Mouse (Mus musculus) CH12.LX (cell line): ENCODE measurements around the gene Nat8f5. TPM values are rescaled to one million over a fixed set of nuclear protein-coding genes. Genes with fewer than 3 reads are reported as not detected.

Experiments
- DNase-seq: peaks from one replicate; pipeline ENCODE4 v3.0.0-alpha.2; 2013; ENCODE audit errors: extremely low read depth
- H3K27ac ChIP-seq: 2 replicates; pipeline ENCODE4 v1.5.1; 2012; ENCODE audit warnings: low read depth, mild to moderate bottlenecking, control low read depth, moderate library complexity; ENCODE audit not compliant: insufficient read depth
- H3K27me3 ChIP-seq: replicated peaks from 2 replicates; pipeline ENCODE3; 2012; ENCODE audit warnings: inconsistent platforms
- H3K36me3 ChIP-seq, 2 experiments: replicated peaks in 1 of 2; 2 replicates each; pipeline versions ENCODE3 to v1.6.1; 2012; ENCODE audit warnings: inconsistent platforms in 1 of 2, low read length in 1 of 2, mild to moderate bottlenecking in 1 of 2, mixed read lengths in 1 of 2, moderate library complexity in 1 of 2; ENCODE audit not compliant: control insufficient read depth in 1 of 2, insufficient read depth in 1 of 2
- H3K4me1 ChIP-seq, 2 experiments: 2 replicates each; pipeline ENCODE4 v1.6.1; 2012; ENCODE audit warnings: inconsistent platforms in 1 of 2, moderate library complexity in 1 of 2; ENCODE audit not compliant: insufficient read depth in 2 of 2, control insufficient read depth in 1 of 2
- H3K4me2 ChIP-seq: 2 replicates; pipeline ENCODE4 v1.6.1; 2012; ENCODE audit warnings: low read depth, mild to moderate bottlenecking, control low read depth; ENCODE audit not compliant: poor library complexity, insufficient read depth, severe bottlenecking
- H3K4me3 ChIP-seq, 3 experiments: fragments of 150-350 bp in 1 of 3; sonication (generic) in 1 of 3; replicated peaks in 1 of 3; 2 replicates each; pipeline versions ENCODE3 to v1.5.1; 2011 to 2012; ENCODE audit warnings: low read depth in 2 of 3, low read length in 2 of 3, mild to moderate bottlenecking in 2 of 3, moderate library complexity in 2 of 3, control low read depth in 1 of 3, improper control_type of control experiment in 1 of 3, inconsistent platforms in 1 of 3, mixed read lengths in 1 of 3; ENCODE audit not compliant: poor library complexity in 1 of 3
- H3K79me2 ChIP-seq: replicated peaks from 2 replicates; pipeline ENCODE4 v1.6.1; 2012; ENCODE audit warnings: mild to moderate bottlenecking, moderate library complexity; ENCODE audit not compliant: control insufficient read depth, poor library complexity, insufficient read depth, severe bottlenecking; ENCODE audit errors: extremely low read depth
- H3K9ac ChIP-seq: 2 replicates; pipeline ENCODE4 v1.6.1; 2012; ENCODE audit warnings: low read depth, mild to moderate bottlenecking, control low read depth, moderate library complexity; ENCODE audit not compliant: insufficient read depth
- H3K9me3 ChIP-seq: replicated peaks from 2 replicates; pipeline ENCODE3; 2012; ENCODE audit warnings: low read length, inconsistent platforms, mixed read lengths
- CHD1 ChIP-seq: IDR thresholded peaks from 2 replicates; pipeline ENCODE4 v1.6.1; 2012; ENCODE audit warnings: low read depth, low read length, improper control_type of control experiment, inconsistent platforms
- E2F4 ChIP-seq: IDR thresholded peaks from 2 replicates; pipeline ENCODE4 v1.6.1; 2011; ENCODE audit warnings: low read depth, low read length, improper control_type of control experiment; ENCODE audit not compliant: insufficient replicate concordance
- ELF1 ChIP-seq: IDR thresholded peaks from 2 replicates; pipeline ENCODE4 v1.6.1; 2014; ENCODE audit warnings: low read depth, mild to moderate bottlenecking, inconsistent platforms, low read length, improper control_type of control experiment
- ETS1 ChIP-seq: conservative IDR thresholded peaks from 2 replicates; pipeline ENCODE4 v1.6.1; 2012; ENCODE audit warnings: low read depth, mild to moderate bottlenecking, inconsistent platforms, low read length, improper control_type of control experiment, moderate library complexity
- GABPA ChIP-seq: IDR thresholded peaks from 2 replicates; pipeline ENCODE4 v1.6.1; 2012; ENCODE audit warnings: low read depth, low read length, improper control_type of control experiment, inconsistent platforms; ENCODE audit not compliant: insufficient replicate concordance
- MAZ ChIP-seq: IDR thresholded peaks from 2 replicates; pipeline ENCODE4 v1.6.1; 2012; ENCODE audit warnings: low read depth, mild to moderate bottlenecking, inconsistent platforms, low read length, improper control_type of control experiment, moderate library complexity
- MXI1 ChIP-seq: IDR thresholded peaks from 2 replicates; pipeline ENCODE4 v1.6.1; 2011; ENCODE audit warnings: mild to moderate bottlenecking, low read depth, low read length, improper control_type of control experiment
- MYC ChIP-seq: IDR thresholded peaks from 2 replicates; pipeline ENCODE4 v1.6.1; 2011; ENCODE audit warnings: low read depth, mild to moderate bottlenecking, improper control_type of control experiment, low read length
- POLR2AphosphoS2 ChIP-seq: IDR thresholded peaks from 2 replicates; pipeline ENCODE4 v1.6.1; 2011; ENCODE audit warnings: low read depth, low read length, improper control_type of control experiment
- RCOR1 ChIP-seq: conservative IDR thresholded peaks from 2 replicates; pipeline ENCODE4 v1.6.1; 2012; ENCODE audit warnings: low read depth, mild to moderate bottlenecking, inconsistent platforms, low read length, improper control_type of control experiment
- SMC3 ChIP-seq: IDR thresholded peaks from 2 replicates; pipeline ENCODE4 v1.6.1; 2011; ENCODE audit warnings: low read depth, low read length, improper control_type of control experiment
- ZC3H11A ChIP-seq: IDR thresholded peaks from 2 replicates; pipeline ENCODE4 v1.6.1; 2012; ENCODE audit warnings: low read depth, mild to moderate bottlenecking, inconsistent platforms, low read length, improper control_type of control experiment
- ZKSCAN1 ChIP-seq: IDR thresholded peaks from 2 replicates; pipeline ENCODE4 v1.6.1; 2012; ENCODE audit warnings: low read depth, inconsistent platforms, low read length, improper control_type of control experiment, borderline replicate concordance
- ZMIZ1 ChIP-seq: IDR thresholded peaks from 2 replicates; pipeline ENCODE4 v1.6.1; 2012; ENCODE audit warnings: low read depth, mild to moderate bottlenecking, inconsistent platforms, low read length, improper control_type of control experiment
- dilution Hi-C: fragments of 300-500 bp; cut with MboI; formaldehyde crosslinking; loops from 2 replicates; pipeline ENCODE4 v1.14.3; 2020; ENCODE audit warnings: low sequenced_read_pairs; ENCODE audit not compliant: extremely low pct_unique_long_range_greater_than_20kb, extremely low pct_ligation_motif_present
- in situ Hi-C: fragments of 300-500 bp; cut with MboI; formaldehyde crosslinking; loops from 3 replicates; pipeline ENCODE4 v1.14.3; 2019; ENCODE audit warnings: low sequenced_read_pairs, low pct_ligation_motif_present, low pct_unique_long_range_greater_than_20kb, mixed read lengths
- polyA plus RNA-seq: library from polyadenylated mRNA; unstranded; fragments of >175 nt; gene quantifications from 2 replicates; pipeline ENCODE4 v1.2.1, GENCODE M21; 2012; ENCODE audit warnings: low read depth; ENCODE audit not compliant: insufficient read length
- total RNA-seq, 2 experiments: library from RNA; depleted of rRNA; stranded (reverse); fragments of 300-350 nt in 1 of 2; fragments of >200 nt in 1 of 2; gene quantifications; 2 replicates each; pipeline ENCODE4 v1.2.3; 2012 to 2014

The Nat8f5 gene
- total and polyA plus RNA-seq, 3 experiments: not detected

DNA sequence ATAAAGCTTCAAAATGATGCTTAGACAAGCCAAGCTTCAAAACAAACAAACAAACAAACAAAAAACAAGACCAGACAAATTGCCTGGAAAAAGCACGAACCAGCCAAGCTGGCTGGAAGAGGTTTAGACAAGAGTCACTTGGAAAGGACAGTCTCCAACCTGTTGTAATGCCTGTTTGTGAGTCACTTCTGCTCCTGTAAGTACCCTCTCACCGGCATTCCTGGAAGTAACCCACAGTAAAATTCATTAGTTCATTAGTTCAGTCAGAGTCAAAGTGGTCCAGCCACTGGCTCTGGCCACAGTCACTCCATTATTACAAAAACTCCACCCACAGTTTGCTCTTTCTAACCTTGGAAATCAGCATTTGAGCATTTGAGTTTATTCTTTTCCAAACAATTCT lies 43.1 kb upstream of the Nat8f5 start:
- no peak overlapping the region for H3K9ac ChIP-seq
- no peak overlapping the region for H3K4me2 ChIP-seq
- dilution Hi-C loops (no loop called here), in situ Hi-C loops (no loop called here)
- no peak overlapping the region for H3K27ac ChIP-seq
- peaks cover 71% of the 10 kb centered on the region for H3K27me3 ChIP-seq
- no peaks in the 10 kb centered on the region for H3K36me3 ChIP-seq
- no peaks in the 10 kb centered on the region for H3K4me1 ChIP-seq
- DNase-seq: no peak
- no peaks in the 10 kb centered on the region for H3K79me2 ChIP-seq
- no peak overlapping the region for H3K4me3 ChIP-seq
- no peaks in the 10 kb centered on the region for H3K9me3 ChIP-seq
- no peak for TF ChIP-seq ZC3H11A

- Histone ChIP-seq H3K27ac (no peak overlapping the region), H3K79me2 (no peaks in the 10 kb centered on the region), H3K9me3 (no peaks in the 10 kb centered on the region), H3K9ac (no peak overlapping the region), H3K36me3 (no peaks in the 10 kb centered on the region), H3K4me2 (no peak overlapping the region), H3K27me3 (peaks cover 71% of the 10 kb centered on the region), H3K4me3 (no peak overlapping the region), H3K4me1 (no peaks in the 10 kb centered on the region)
- in situ Hi-C loops (no loop called here), dilution Hi-C loops (no loop called here)
- no peak for DNase-seq
- TF ChIP-seq MAZ (no peak), POLR2AphosphoS2 (no peak)
Observed at GRCm38 (mm10) chr6:85863136-85863535, 42.4 kb upstream of the Nat8f5 start.

DNA sequence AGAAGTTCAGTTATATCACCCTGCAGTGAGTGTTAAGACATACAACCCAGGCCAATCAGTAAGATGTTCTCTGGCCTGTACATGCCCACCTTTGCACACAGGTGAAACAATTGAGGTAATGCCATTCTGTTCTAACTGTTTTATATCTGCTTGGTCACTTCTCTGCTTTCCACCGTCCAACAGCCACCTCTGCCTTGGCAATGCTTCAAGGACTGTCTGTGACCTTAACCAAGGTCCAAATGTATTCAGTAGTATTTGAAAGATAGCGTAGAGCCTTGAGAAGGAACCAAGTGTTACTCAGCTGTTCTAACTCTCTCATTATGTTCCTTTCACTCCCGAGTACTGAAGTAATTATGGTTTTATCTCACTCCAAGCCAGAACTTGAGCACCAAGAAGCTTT lies 41.8 kb upstream of the Nat8f5 start:
- no peak overlapping the region for H3K4me2 ChIP-seq
- no peak overlapping the region for H3K27ac ChIP-seq
- no peaks in the 10 kb centered on the region for H3K9me3 ChIP-seq
- in situ Hi-C loops: no loop called here
- no peak overlapping the region for H3K9ac ChIP-seq
- no peak for TF ChIP-seq RCOR1
- TF ChIP-seq MYC: no peak
- TF ChIP-seq ZMIZ1: no peak
- no peak for TF ChIP-seq ETS1
- TF ChIP-seq E2F4: no peak
- no peak for TF ChIP-seq POLR2AphosphoS2
- TF ChIP-seq SMC3: no peak
- TF ChIP-seq ZC3H11A: no peak
- no peak for TF ChIP-seq ZKSCAN1
- no peak for TF ChIP-seq ELF1
- no peak for TF ChIP-seq CHD1
- no peak for TF ChIP-seq MXI1
- no peak for TF ChIP-seq GABPA
- TF ChIP-seq, all 38 proteins: peak for 0
- Histone ChIP-seq H3K4me1 (no peaks in the 10 kb centered on the region), H3K79me2 (no peaks in the 10 kb centered on the region), H3K36me3 (no peaks in the 10 kb centered on the region), H3K27me3 (peaks cover 71% of the 10 kb centered on the region), H3K4me3 (no peak overlapping the region)
- DNase-seq: no peak
- dilution Hi-C loops: no loop called here
